Mouse (Mus musculus) left cerebral cortex, adult 18-20 months (tissue): ENCODE results near the gene Hoxc6. TPM values are rescaled to one million over a fixed set of nuclear protein-coding genes. Genes with fewer than 3 reads are reported as not detected.

Source experiments
- DNase-seq, 2 experiments: peaks; one replicate each; pipeline ENCODE4 v3.0.0; 2021 to 2022; ENCODE audit warnings: low spot score in 2 of 2, mixed read lengths in 1 of 2
- long read RNA-seq, 2 experiments: library from polyadenylated mRNA; stranded (forward); transcript quantifications; one replicate each; pipeline ENCODE4 v2.0.0; 2021
- total RNA-seq, 2 experiments: library from RNA; stranded (reverse); gene quantifications; 2 replicates each; pipeline ENCODE4 v1.2.3; 2021

The Hoxc6 gene
- total RNA-seq, result not detected
- long read RNA-seq, experiment 1, result 0 reads
- long read RNA-seq, experiment 2, result 0 reads

- no peak for DNase-seq
Measured at GRCm38 (mm10) chr15:102997939-102998355, at the start of gene Hoxc6. TSS of gene Hoxc6 (plus strand) at chr15:102998257.

- no peak for DNase-seq
Measured at GRCm38 (mm10) chr15:102948842-102949241, 49.2 kb upstream of the Hoxc6 start.

- DNase-seq, result no peak
Measured at GRCm38 (mm10) chr15:102949696-102950095, 48.4 kb upstream of the Hoxc6 start.

- DNase-seq, result no peak
Measured at GRCm38 (mm10) chr15:102950877-102951276, 47.2 kb upstream of the Hoxc6 start.

GRCm38 (mm10) chr15:102953561-102953960, 44.5 kb upstream of the Hoxc6 start:
- no peak for DNase-seq

- no peak for DNase-seq
Measured at GRCm38 (mm10) chr15:102954192-102955006, 43.7 kb upstream of the Hoxc6 start, which contains the start of gene Hoxc11. TSS of gene Hoxc11 (plus strand) at chr15:102954427.

- DNase-seq, result no peak
Measured at GRCm38 (mm10) chr15:102955007-102955382, 43.1 kb upstream of the Hoxc6 start.

- no peak for DNase-seq
Measured at GRCm38 (mm10) chr15:102955833-102956640, 42.0 kb upstream of the Hoxc6 start.

- no peak for DNase-seq
Measured at GRCm38 (mm10) chr15:102956906-102957305, 41.2 kb upstream of the Hoxc6 start.

- DNase-seq, result no peak
Measured at GRCm38 (mm10) chr15:102959663-102960191, 38.3 kb upstream of the Hoxc6 start.

- DNase-seq, result no peak
Measured at GRCm38 (mm10) chr15:102961728-102962127, 36.3 kb upstream of the Hoxc6 start.

GRCm38 (mm10) chr15:102962492-102962891, 35.6 kb upstream of the Hoxc6 start:
- no peak for DNase-seq

- no peak for DNase-seq
Measured at GRCm38 (mm10) chr15:102963259-102963658, 34.8 kb upstream of the Hoxc6 start.

GRCm38 (mm10) chr15:102963671-102964640, 34.1 kb upstream of the Hoxc6 start:
- DNase-seq, result no peak

- no peak for DNase-seq
Measured at GRCm38 (mm10) chr15:102965003-102965891, 32.8 kb upstream of the Hoxc6 start.

- DNase-seq, result no peak
Measured at GRCm38 (mm10) chr15:102965892-102966775, 31.9 kb upstream of the Hoxc6 start.

GRCm38 (mm10) chr15:102966776-102967311, 31.2 kb upstream of the Hoxc6 start, which contains the start of gene Hoxc10:
TSS of gene Hoxc10 (plus strand) at chr15:102966796.
- DNase-seq, result no peak

GRCm38 (mm10) chr15:102967312-102967510, 30.8 kb upstream of the Hoxc6 start, which contains the start of gene Hoxc5:
TSS of gene Hoxc5 (plus strand) at chr15:102967443.
- no peak for DNase-seq
